Mouse (Mus musculus): ENCODE measurements at regions not wholly inside any gene's neighbourhood (a gene's known extent, or its start where the extent isn't known, plus 50 kb on each side); places are given as distances from the start of the nearest gene placed in this dataset.

GRCm38 (mm10) chr14:25311475-25311874 lies 147.5 kb upstream of the Zmiz1 start:
- intact Hi-C loops (cut with DNase I) = no loop called here
- peak in 1 of 2 experiments; percentile 68 for DNase-seq (ENCODE audit: extremely low spot score in 1 of 2, low spot score in 2 of 2)

DNA sequence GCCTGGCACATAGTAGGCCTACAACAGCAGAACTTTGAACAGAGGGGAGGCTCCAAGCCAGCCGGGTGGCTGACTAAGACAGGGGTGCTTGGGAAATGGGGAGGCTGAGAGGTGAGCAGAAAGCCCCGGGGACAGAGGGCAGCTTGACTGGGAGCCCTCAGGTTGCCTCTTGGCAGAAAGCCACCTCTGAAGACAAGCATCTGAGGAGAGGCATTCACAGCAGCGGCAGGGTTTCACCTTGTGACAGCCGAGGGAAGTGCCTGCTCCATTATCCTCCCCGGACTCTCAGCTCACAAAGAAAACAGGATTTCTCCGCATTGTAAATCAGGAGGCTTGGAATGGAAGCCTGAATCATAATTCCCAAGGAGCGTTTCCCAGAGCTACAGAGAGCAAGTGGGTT lies 146.8 kb upstream of the Zmiz1 start:
- DNase-seq (ENCODE audit: extremely low spot score in 1 of 2, low spot score in 2 of 2) = peak in 1 of 2 experiments; percentile 45
- intact Hi-C loops (cut with DNase I) = no loop called here

GRCm38 (mm10) chr14:25312814-25313426 lies 146.1 kb upstream of the Zmiz1 start:
- no peak for DNase-seq (ENCODE audit: extremely low spot score in 1 of 2, low spot score in 2 of 2)
- intact Hi-C loops (cut with DNase I) = no loop called here

DNA sequence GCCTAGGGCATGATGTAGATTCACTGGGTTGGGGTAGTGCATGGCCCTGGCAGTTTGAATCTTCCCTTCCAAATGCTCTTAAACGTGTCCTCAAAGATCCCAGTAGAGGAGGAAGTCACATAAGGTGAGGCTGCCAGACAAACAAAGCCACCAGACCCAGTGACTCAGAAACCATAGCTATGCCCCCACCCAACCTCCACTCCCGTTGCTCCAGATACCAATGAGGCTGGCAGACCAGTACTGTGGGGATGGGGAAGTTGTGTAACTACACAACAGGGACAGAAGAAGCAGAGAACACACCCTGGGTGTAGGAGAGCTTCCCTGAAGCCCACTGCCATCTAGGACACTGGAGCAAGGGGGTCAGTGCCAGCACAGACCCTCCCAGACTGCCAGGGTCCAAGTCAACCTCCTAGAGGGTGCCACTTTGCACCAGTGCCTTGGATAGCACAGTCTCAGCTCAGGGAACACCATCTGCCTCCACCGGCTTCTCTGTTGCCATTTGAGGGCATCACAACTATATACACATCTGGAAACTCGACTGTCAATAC lies 145.2 kb upstream of the Zmiz1 start:
- intact Hi-C loops (cut with DNase I) = no loop called here
- DNase-seq (ENCODE audit: extremely low spot score in 1 of 2, low spot score in 2 of 2) = no peak

DNA sequence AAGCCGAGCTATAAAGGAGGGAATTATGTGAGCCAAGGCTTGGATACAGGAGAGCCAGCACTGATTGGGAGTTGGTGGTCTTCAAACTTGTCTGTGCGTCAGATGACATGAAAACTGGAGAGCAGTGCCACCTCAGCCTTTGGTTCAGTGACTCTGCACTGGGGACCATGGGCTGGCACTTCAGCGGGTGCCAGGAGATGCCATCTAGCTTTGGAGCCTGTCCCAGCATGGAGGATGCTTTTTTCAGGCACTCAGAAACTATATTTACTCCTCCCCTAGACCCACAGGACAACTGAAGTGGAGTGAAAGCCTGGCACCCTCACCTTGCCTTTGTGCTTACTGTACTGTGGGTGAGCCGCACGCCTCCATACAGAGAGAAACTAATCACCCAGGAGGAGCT lies 142.5 kb upstream of the Zmiz1 start:
- intact Hi-C loops (cut with DNase I) = loop anchor here (5.0 kb wide), 1 partner anchor 141 kb away; the partner anchor contains the start of gene Zmiz1
- DNase-seq (ENCODE audit: extremely low spot score in 1 of 2, low spot score in 2 of 2) = no peak

DNA sequence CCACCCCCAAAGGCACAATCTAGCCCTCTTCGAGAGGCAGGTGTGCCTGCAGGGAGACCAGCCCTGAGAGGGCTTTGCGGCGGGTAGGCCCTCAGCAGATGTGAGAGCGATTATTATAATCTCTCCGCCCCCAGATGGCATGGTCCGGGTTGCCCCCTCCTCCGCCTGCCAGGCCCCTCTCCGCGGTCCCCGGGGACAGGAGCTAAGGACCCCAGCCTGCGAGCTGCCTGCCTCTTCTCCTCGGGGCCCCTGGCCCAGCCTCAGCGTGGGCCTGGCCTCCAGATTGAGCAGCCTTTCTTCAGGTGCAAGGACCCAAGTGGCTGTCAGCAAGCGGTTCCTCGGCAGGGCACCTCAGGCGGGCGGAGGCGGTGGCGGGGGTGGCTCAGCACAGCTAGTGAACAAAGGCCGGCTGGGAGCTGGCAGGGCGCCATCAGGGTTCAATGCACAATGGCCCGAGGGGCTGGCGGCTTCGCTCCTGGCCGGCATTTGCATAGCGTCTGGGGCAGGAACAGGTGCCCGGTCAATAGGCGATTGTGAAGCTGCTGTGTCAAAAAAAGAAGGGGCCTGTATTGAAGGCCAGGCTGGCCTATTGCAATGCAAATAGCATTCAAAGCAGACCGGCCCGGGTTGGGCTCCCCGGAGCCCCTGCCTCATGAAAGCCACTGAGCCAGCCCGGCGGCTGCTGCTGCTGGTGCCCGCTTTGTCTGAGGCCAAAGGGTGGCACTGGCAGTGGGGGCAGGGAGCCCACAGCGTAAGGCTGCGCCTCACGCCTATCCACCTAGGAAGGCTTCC lies 141.1 kb upstream of the Zmiz1 start:
- intact Hi-C loops (cut with DNase I) = loop anchor here (5.0 kb wide), 1 partner anchor 139 kb away; the partner anchor contains the start of gene Zmiz1
- peak; percentile 87 to 94 for DNase-seq (ENCODE audit: extremely low spot score in 1 of 2, low spot score in 2 of 2)

GRCm38 (mm10) chr14:25318909-25319308 lies 140.1 kb upstream of the Zmiz1 start:
- DNase-seq (ENCODE audit: extremely low spot score in 1 of 2, low spot score in 2 of 2) = peak in 1 of 2 experiments; percentile 15
- intact Hi-C loops (cut with DNase I) = loop anchor here (5.0 kb wide), 1 partner anchor 138 kb away; the partner anchor contains the start of gene Zmiz1

DNA sequence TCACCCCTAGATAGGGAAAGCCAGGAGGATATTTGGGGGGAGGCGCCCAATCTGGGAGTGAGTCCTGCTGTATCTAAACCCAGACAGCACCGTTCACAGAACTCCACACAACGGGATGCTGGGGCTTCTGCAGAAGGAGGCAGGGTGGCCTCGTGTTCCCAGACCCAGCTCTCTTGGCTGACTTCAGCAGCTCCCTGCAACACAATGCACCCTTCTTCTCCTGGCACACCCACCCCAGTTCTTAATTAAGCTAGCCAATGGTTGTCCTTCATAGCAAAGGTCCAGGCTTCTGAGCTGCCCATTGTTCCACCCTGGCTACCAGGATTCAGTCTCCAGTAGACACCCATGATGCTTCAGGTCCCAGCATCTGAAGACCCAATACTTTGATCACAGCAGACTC lies 138.8 kb upstream of the Zmiz1 start:
- intact Hi-C loops (cut with DNase I) = loop anchor here (5.0 kb wide), 1 partner anchor 52 kb away; no protein-coding TSS in a partner anchor
- DNase-seq (ENCODE audit: extremely low spot score in 1 of 2, low spot score in 2 of 2) = peak in 1 of 2 experiments; percentile 33

GRCm38 (mm10) chr14:25323542-25324484 lies 135.2 kb upstream of the Zmiz1 start:
- intact Hi-C loops (cut with DNase I) = loop anchor here (5.0 kb wide), 1 partner anchor 48 kb away; no protein-coding TSS in a partner anchor
- peak in 1 of 2 experiments; percentile 25 for DNase-seq (ENCODE audit: extremely low spot score in 1 of 2, low spot score in 2 of 2)

DNA sequence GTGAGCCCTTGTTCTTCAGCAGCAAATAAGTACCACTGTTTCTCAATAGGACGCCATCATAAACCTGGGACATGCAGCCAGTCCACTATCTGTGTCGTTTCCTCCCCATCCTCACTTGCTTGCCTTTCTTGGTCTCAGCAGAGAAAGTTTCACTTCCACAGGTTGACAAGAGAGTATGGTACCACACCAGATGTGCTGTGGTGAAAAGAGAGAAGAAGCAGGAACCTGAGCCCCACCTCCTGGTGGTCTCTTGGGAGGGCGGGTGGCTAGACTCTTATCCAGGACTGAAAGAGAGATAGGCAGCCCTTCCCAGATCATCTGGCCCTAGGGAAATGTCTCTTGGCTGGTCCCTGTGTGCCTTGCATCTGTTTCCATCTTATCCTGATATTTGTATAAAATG lies 133.1 kb upstream of the Zmiz1 start:
- intact Hi-C loops (cut with DNase I) = no loop called here
- no peak for DNase-seq (ENCODE audit: extremely low spot score in 1 of 2, low spot score in 2 of 2)

- no peak for DNase-seq (ENCODE audit: extremely low spot score in 1 of 2, low spot score in 2 of 2)
- intact Hi-C loops (cut with DNase I) = no loop called here
These were observed 130.8 kb upstream of the Zmiz1 start for GRCm38 (mm10) chr14:25328230-25328629.

DNA sequence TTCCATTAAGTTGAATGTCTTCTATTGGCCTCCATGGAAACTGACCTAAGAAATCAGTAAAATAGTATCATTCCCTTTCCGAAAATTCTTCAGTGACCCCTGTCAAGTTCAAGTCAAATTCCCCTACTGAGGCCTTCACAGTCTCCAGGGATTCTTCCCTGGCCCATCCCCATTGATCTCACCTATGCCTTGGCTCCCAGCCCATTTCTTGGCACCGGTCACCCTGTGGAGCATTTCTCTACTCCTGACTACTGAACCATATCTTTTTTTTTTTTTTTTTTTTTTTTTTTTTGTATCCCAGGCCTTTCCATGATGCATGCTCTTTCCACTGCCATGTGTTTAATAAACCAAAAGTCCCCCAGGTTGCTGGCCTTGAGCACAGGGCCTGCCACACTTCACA lies 124.8 kb upstream of the Zmiz1 start:
- no peak for DNase-seq (ENCODE audit: extremely low spot score in 1 of 2, low spot score in 2 of 2)

DNA sequence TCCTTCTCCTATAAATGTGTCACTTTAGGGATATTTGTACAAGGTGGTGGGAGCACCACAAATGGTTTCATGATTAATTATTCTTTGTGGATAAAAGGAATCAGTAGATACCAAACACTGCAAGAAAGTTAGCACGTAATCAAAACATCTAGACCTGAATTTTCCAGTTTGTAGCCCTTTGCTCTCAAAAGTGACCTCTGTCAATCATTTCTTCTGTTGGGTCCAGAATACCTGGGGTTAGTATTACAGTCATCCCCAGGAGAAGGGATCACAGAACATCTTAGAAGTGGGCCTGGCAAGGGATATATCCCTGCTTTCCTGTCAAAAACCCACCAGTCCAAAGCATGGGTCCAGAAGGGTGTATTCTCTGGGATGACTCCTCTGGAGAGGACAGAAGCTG lies 122.1 kb upstream of the Zmiz1 start:
- no peak for DNase-seq (ENCODE audit: extremely low spot score in 1 of 2, low spot score in 2 of 2)
- intact Hi-C loops (cut with DNase I) = no loop called here

More for the DNA sequence above, 124.8 kb upstream of the Zmiz1 start:
- intact Hi-C loops (cut with DNase I) = no loop called here

- intact Hi-C loops (cut with DNase I) = no loop called here
- no peak for DNase-seq (ENCODE audit: extremely low spot score in 1 of 2, low spot score in 2 of 2)
These were observed 120.5 kb upstream of the Zmiz1 start for GRCm38 (mm10) chr14:25338404-25339051.

GRCm38 (mm10) chr14:25340845-25341244 lies 118.1 kb upstream of the Zmiz1 start:
- no peak for DNase-seq (ENCODE audit: extremely low spot score in 1 of 2, low spot score in 2 of 2)
- intact Hi-C loops (cut with DNase I) = no loop called here

- intact Hi-C loops (cut with DNase I) = no loop called here
- no peak for DNase-seq (ENCODE audit: extremely low spot score in 1 of 2, low spot score in 2 of 2)
These were observed 117.0 kb upstream of the Zmiz1 start for GRCm38 (mm10) chr14:25341848-25342427.

DNA sequence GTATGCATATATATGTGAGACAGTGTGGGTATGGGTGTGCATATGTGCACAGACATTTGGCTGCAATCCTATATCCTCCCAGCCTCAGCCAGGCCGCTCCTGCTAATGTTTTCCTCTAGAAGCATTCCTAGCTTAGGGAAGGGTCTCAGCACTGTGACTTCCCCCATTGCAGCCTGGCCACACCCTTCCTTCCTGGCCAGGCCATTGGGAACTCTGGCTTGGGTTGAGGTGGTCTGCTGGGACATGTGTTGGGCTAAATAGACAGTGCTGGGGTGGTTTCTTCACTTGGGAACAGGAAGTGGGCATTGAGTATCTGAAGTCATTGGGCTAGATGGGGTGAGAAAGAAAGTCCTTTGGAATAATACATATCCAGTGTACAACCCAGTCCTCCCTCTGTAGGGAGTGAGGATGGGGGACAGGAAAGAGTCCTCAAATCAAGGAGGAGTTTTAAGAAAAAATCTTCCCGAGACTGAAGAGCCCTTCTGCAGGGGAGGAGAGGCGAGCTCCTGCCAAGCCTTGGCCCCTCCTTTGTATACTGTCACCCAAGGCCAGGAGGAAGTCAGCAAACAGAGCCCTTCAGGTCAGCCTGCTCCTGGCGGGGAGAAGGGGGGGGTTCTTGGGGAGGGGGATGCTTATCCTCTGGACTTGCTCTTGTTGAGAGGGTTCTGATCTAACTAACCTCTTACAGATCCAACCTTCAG lies 116.0 kb upstream of the Zmiz1 start:
- intact Hi-C loops (cut with DNase I) = no loop called here
- no peak for DNase-seq (ENCODE audit: extremely low spot score in 1 of 2, low spot score in 2 of 2)
